13 mouse cellular contexts compared by ENCODE assay signal in the genomic region with DNA sequence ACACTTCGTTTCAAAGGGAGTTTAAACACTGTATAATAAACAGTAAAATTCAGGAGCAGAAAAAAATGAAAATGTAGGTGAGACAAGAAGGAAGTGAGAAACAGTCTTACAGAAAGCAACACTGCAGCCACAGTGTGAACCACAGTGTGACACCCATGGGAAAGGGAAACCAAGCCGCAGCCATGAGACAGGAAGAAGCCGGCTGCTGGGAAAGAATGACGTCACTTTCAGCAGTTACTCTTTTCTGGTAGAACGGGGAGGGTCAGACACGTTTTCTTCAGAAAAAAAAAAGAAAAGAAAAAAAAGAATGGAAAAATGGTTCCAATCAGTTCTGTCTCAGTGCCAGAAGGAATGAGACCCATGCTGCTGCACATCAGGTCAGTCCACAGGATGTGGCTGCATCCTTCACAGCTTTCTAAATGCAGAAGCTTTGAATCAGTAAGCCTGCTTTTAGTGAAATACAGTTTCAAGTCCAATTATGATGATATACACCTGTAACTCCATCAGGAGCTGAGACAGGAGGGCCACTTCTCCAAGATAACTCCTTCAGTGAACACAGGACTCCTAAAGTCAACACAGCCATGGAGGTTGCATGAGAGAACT.
DNase-seq lines count a peak whose midpoint lies in the region; ATAC-seq and TF ChIP-seq lines count a peak whose summit lies in the region.
"Had no signal": no experiment of that assay in that cellular context is flagged by ENCODE, and none has a peak within 500 bp of the region (broad histone marks: within the 10 kb centered on the region; RNA-seq: fewer than 3 reads in every experiment).

No protein-coding gene starts in this region.

- no peak for TF ChIP-seq POLR2A in cerebellum, adult 2 months (IDR thresholded peaks at IDR 0.05; ENCODE audit: borderline replicate concordance, insufficient read depth, low read length)
- no peak for TF ChIP-seq POLR2A in kidney, adult 2 months (IDR thresholded peaks at IDR 0.05; ENCODE audit: low read depth, low read length)

- H3K27me3 ChIP-seq in heart, embryonic 15.5 days = no peaks in the 10 kb centered on the region
- H3K27me3 ChIP-seq in splenic B cell, adult 2 months (ENCODE audit: control insufficient read depth, insufficient read depth, low read length, poor library complexity, severe bottlenecking) = no peaks in the 10 kb centered on the region
- no peaks in the 10 kb centered on the region for H3K27me3 ChIP-seq in cerebellum, adult 2 months (ENCODE audit: control insufficient read depth, insufficient read depth, low read length)
- H3K27me3 ChIP-seq in intestine, embryonic 16.5 days (replicated peaks; ENCODE audit: control insufficient read depth, insufficient read depth, low read length) = no peaks in the 10 kb centered on the region
- H3K27me3 ChIP-seq in kidney, adult 2 months (replicated peaks; ENCODE audit: control insufficient read depth, insufficient read depth, low read length) = no peaks in the 10 kb centered on the region
- H3K27me3 ChIP-seq: lung, embryonic 15.5 days; stomach, embryonic 15.5 days had no signal

- 51% methylated on average over 6 of the region's 6 CpGs for WGBS in heart, embryonic 15.5 days
- 76% methylated on average over 6 of the region's 6 CpGs for whole genome bisulfite sequencing in cerebellum, adult 2 months
- WGBS in intestine, embryonic 16.5 days = 60% methylated on average over 6 of the region's 6 CpGs
- 64% methylated on average over 6 of the region's 6 CpGs for WGBS in kidney, adult 2 months

- no peak overlapping the region for H3K9ac ChIP-seq in heart, embryonic 15.5 days
- H3K9ac ChIP-seq in intestine, embryonic 16.5 days (ENCODE audit: low read depth, low read length) = no peak overlapping the region
- H3K9ac ChIP-seq: lung, embryonic 15.5 days; stomach, embryonic 15.5 days had no signal

- no peak overlapping the region for H3K4me3 ChIP-seq in heart, embryonic 15.5 days
- no peak overlapping the region for H3K4me3 ChIP-seq in cerebellum, adult 2 months (replicated peaks; ENCODE audit: insufficient read depth, low read depth, low read length)
- no peak overlapping the region for H3K4me3 ChIP-seq in intestine, embryonic 16.5 days (ENCODE audit: low read length)
- no peak overlapping the region for H3K4me3 ChIP-seq in kidney, adult 2 months (ENCODE audit: insufficient read depth, low read depth, low read length)
- H3K4me3 ChIP-seq: layer of hippocampus, adult 2 months; limb, embryonic 10.5 days; lung, embryonic 15.5 days; stomach, embryonic 15.5 days had no signal

- ATAC-seq in heart, embryonic 15.5 days (replicated peaks; ENCODE audit: insufficient number of reproducible peaks, insufficient read depth, low FRiP score, low read depth) = 0 out of 2 replicates have a peak, but pooled peaks have one; percentile 35
- ATAC-seq in common myeloid progenitor, adult 5-6 weeks (replicated peaks; ENCODE audit: low read depth, poor library complexity, severe bottlenecking) = peak; percentile 96
- ATAC-seq in intestine, embryonic 16.5 days = no peak
- ATAC-seq: intestine, postnatal 0 days had no signal

- no peak for TF ChIP-seq CTCF in cerebellum, adult 2 months (IDR thresholded peaks at IDR 0.05; ENCODE audit: borderline replicate concordance, insufficient read depth, low read depth, low read length)
- no peak for TF ChIP-seq CTCF in kidney, adult 2 months (conservative IDR thresholded peaks at IDR 0.05; ENCODE audit: insufficient read depth, insufficient read length, low read depth, low read length)

- H3K27ac ChIP-seq in heart, embryonic 15.5 days = no peak overlapping the region
- no peak overlapping the region for H3K27ac ChIP-seq in cerebellum, adult 2 months (ENCODE audit: insufficient read depth, low read length)
- H3K27ac ChIP-seq in intestine, embryonic 16.5 days (ENCODE audit: low read length) = no peak overlapping the region
- no peak overlapping the region for H3K27ac ChIP-seq in kidney, adult 2 months (ENCODE audit: insufficient read depth, low read depth, low read length)
- H3K27ac ChIP-seq: layer of hippocampus, adult 2 months; limb, embryonic 10.5 days; lung, embryonic 15.5 days; stomach, embryonic 15.5 days had no signal

- no peaks in the 10 kb centered on the region for H3K4me1 ChIP-seq in heart, embryonic 15.5 days (replicated peaks)
- H3K4me1 ChIP-seq in cerebellum, adult 2 months (ENCODE audit: control insufficient read depth, insufficient read depth, low read length) = no peaks in the 10 kb centered on the region
- H3K4me1 ChIP-seq in intestine, embryonic 16.5 days (ENCODE audit: control insufficient read depth, insufficient read depth, low read length) = no peaks in the 10 kb centered on the region
- no peaks in the 10 kb centered on the region for H3K4me1 ChIP-seq in kidney, adult 2 months (ENCODE audit: control insufficient read depth, insufficient read depth, low read length)
- H3K4me1 ChIP-seq: limb, embryonic 10.5 days; lung, embryonic 15.5 days; stomach, embryonic 15.5 days had no signal

- DNase-seq in heart, postnatal 4 days = no peak
- DNase-seq in B cell, adult 2 months = peak; percentile 37 to 48
- DNase-seq in splenic B cell, adult 2 months (ENCODE audit: low read depth, low spot score) = peak; percentile 81
- no peak for DNase-seq in cerebellum, adult 2 months
- no peak for DNase-seq in kidney, adult 2 months

- no peak overlapping the region for H3K4me2 ChIP-seq in heart, embryonic 15.5 days
- no peak overlapping the region for H3K4me2 ChIP-seq in intestine, embryonic 16.5 days (ENCODE audit: low read depth, low read length)
- H3K4me2 ChIP-seq: lung, embryonic 15.5 days; stomach, embryonic 15.5 days had no signal

- H3K36me3 ChIP-seq in heart, embryonic 15.5 days = no peaks in the 10 kb centered on the region
- no peaks in the 10 kb centered on the region for H3K36me3 ChIP-seq in splenic B cell, adult 2 months (ENCODE audit: control insufficient read depth, insufficient read depth, low read length, poor library complexity, severe bottlenecking)
- H3K36me3 ChIP-seq in intestine, embryonic 16.5 days (ENCODE audit: control insufficient read depth, insufficient read depth, low read length) = no peaks in the 10 kb centered on the region
- H3K36me3 ChIP-seq in kidney, adult 2 months (ENCODE audit: control insufficient read depth, insufficient read depth, low read length) = no peaks in the 10 kb centered on the region
- H3K36me3 ChIP-seq: limb, embryonic 10.5 days; lung, embryonic 15.5 days; stomach, embryonic 15.5 days had no signal

- no peaks in the 10 kb centered on the region for H3K9me3 ChIP-seq in heart, embryonic 15.5 days (replicated peaks)
- H3K9me3 ChIP-seq in intestine, embryonic 16.5 days (ENCODE audit: control insufficient read depth, low read length) = no peaks in the 10 kb centered on the region
- H3K9me3 ChIP-seq: limb, embryonic 10.5 days; lung, embryonic 15.5 days; stomach, embryonic 15.5 days had no signal

Comparison
In these comparisons a context has a peak if more than half of its experiments do, and no peak if none do; other contexts are left out.
1. DNase-seq: peak in B cell, adult 2 months (2 of 2) and splenic B cell, adult 2 months (single experiment); none in heart, postnatal 4 days (single experiment), cerebellum, adult 2 months (0 of 2) and kidney, adult 2 months (single experiment).